Mouse (Mus musculus) liver, adult 2 months (tissue): ENCODE results near the gene Skida1.

Experiments used
- CTCF ChIP-seq: fragments of 200-500 bp; IDR thresholded peaks from 2 replicates; pipeline ENCODE4 v1.5.1; 2011; ENCODE audit warnings: low read depth, low read length, control low read depth
- POLR2A ChIP-seq: fragments of 200-500 bp; IDR thresholded peaks from 2 replicates; pipeline ENCODE4 v1.6.1; 2011; ENCODE audit warnings: low read length, control low read depth; ENCODE audit not compliant: insufficient read depth; ENCODE audit errors: extremely low read depth

DNA sequence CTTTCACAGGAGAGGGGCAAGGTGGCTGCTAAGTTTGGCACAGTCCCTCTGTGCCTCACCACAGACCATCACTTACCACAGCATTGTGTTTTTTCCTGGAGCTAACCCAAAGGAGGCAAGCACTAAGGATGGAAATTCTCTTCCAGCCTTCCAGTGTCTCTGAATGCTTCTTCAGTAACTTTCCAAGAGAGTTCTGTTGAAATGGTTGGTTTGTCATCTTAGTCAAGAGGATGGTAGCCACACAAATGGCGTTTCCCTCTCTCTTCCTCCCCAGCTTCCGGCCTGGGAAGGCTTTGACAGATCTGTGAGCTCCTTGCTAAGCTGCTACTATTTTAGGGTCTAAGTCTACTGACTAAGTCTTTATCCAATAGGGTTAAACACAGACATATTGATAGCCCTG is 11.4 kb downstream of the Skida1 start, which contains the start of gene A930004D18Rik:
- TF ChIP-seq POLR2A: no peak
- TF ChIP-seq CTCF: no peak
